In genomic region chrX:100565696-100566095, GRCm38 (mm10) we compare ENCODE assay signal across 31 mouse cellular contexts. TPM values are rescaled to one million over a fixed set of nuclear protein-coding genes. Genes with fewer than 3 reads are reported as not detected.
A peak's percentile ranks its signal among the peaks of the same experiment; 100 is the strongest.
DNase-seq lines count a peak whose midpoint lies in the region; ATAC-seq and TF ChIP-seq lines count a peak whose summit lies in the region.
"Had no signal": no experiment of that assay in that cellular context is flagged by ENCODE, and none has a peak within 500 bp of the region (broad histone marks: within the 10 kb centered on the region; RNA-seq: fewer than 3 reads in every experiment).

No protein-coding gene starts in this region.

- peak; percentile 1 to 3 for DNase-seq in left cerebral cortex, adult 18-20 months (ENCODE audit: low spot score in 2 of 2)
- no peak for DNase-seq in left cerebral cortex, adult 2 months (ENCODE audit: extremely low spot score in 1 of 2, low spot score in 2 of 2)
- DNase-seq in right cerebral cortex, adult 2 months (ENCODE audit: low spot score in 2 of 2) = peak; percentile 8 to 25
- DNase-seq in right cerebral cortex, postnatal 10 days (ENCODE audit: low spot score in 2 of 2) = no peak
- peak; percentile 21 for DNase-seq in telencephalon, adult 2 months (ENCODE audit: low read depth, low spot score)
- DNase-seq: adrenal gland, adult 2 months; adrenal gland, postnatal 14 days; cerebellum, adult 11-12 months; cerebellum, adult 8-10 months; cerebellum, postnatal 10 days; cerebellum, postnatal 36 days; embryo, embryonic 11 days; gastrocnemius, postnatal 10 days; gastrocnemius, postnatal 36 days; heart, adult 2 months had no signal

- ATAC-seq in megakaryocyte, adult 5-6 weeks (ENCODE audit: poor library complexity, severe bottlenecking) = no peak
- ATAC-seq: CD4-positive, CD25-positive, alpha-beta regulatory T cell, adult 4 months; forebrain, embryonic 15.5 days had no signal

- no peak overlapping the region for H3K4me3 ChIP-seq in left cerebral cortex, adult 2 months
- H3K4me3 ChIP-seq: embryonic facial prominence, embryonic 10.5 days; embryonic facial prominence, embryonic 13.5 days; erythroblast, embryonic 14.5 days; forebrain, embryonic 12.5 days; forebrain, embryonic 15.5 days; heart, adult 2 months; heart, embryonic 10.5 days; hindbrain, embryonic 12.5 days; hindbrain, embryonic 15.5 days had no signal

- intact Hi-C loops in left cerebral cortex, adult 2 months (cut with DNase I) = no loop called here

- H3K27ac ChIP-seq in left cerebral cortex, adult 2 months = no peak overlapping the region
- H3K27ac ChIP-seq: embryonic facial prominence, embryonic 10.5 days; embryonic facial prominence, embryonic 13.5 days; forebrain, embryonic 12.5 days; forebrain, embryonic 15.5 days; heart, adult 2 months; heart, embryonic 10.5 days; hindbrain, embryonic 12.5 days; hindbrain, embryonic 15.5 days had no signal

- no peak for TF ChIP-seq CTCF in left cerebral cortex, adult 2 months (IDR thresholded peaks at IDR 0.05)

RNA-seq across cellular contexts. Expression of gene Awat1, which starts 6.4 kb away (rescaled TPM):
- total RNA-seq in left cerebral cortex, adult 18-20 months (2021) = not detected
- total RNA-seq in left cerebral cortex, adult 2 months (2021) = not detected
- 0.46 TPM in 1 of 2 replicates, not detected in the other for total RNA-seq in megakaryocyte, adult 5-6 weeks (2015)
- not detected in 2 replicates for total RNA-seq in megakaryocyte, adult 5-6 weeks (2017)
- total RNA-seq: adrenal gland, adult 2 months; adrenal gland, postnatal 14 days; adrenal gland, postnatal 4 days; gastrocnemius, adult 18-20 months; gastrocnemius, postnatal 10 days; gastrocnemius, postnatal 36 days; granulocyte monocyte progenitor cell, adult 5-6 weeks; heart, adult 2 months; heart, postnatal 25 days; hematopoietic stem cell, adult 5-6 weeks; MEL had no signal

RNA-seq across cellular contexts. Expression of gene P2ry4, which starts 29.0 kb away (rescaled TPM):
- not detected for total RNA-seq in left cerebral cortex, adult 18-20 months (2021)
- total RNA-seq in left cerebral cortex, adult 2 months (2021) = not detected
- total RNA-seq in megakaryocyte, adult 5-6 weeks (2015) = not detected in 2 replicates
- total RNA-seq in megakaryocyte, adult 5-6 weeks (2017) = not detected in 2 replicates
- total RNA-seq: gastrocnemius, postnatal 36 days; granulocyte monocyte progenitor cell, adult 5-6 weeks; heart, adult 2 months; heart, postnatal 25 days; hematopoietic stem cell, adult 5-6 weeks; MEL had no signal

RNA-seq across cellular contexts. Expression of gene Arr3, which starts 39.6 kb away (rescaled TPM):
- 1 to 10 TPM; 1.4 to 1.5 TPM for total RNA-seq in left cerebral cortex, adult 18-20 months (2021)
- 1 to 10 TPM in 1 of 2 experiments, under 1 TPM in 1; 0.75 to 3.1 TPM for total RNA-seq in left cerebral cortex, adult 2 months (2021)
- total RNA-seq in megakaryocyte, adult 5-6 weeks (2015) = not detected in 2 replicates
- not detected in 2 replicates for total RNA-seq in megakaryocyte, adult 5-6 weeks (2017)
- total RNA-seq: adrenal gland, adult 2 months; adrenal gland, postnatal 14 days; adrenal gland, postnatal 4 days; gastrocnemius, adult 18-20 months; gastrocnemius, postnatal 10 days; gastrocnemius, postnatal 36 days; granulocyte monocyte progenitor cell, adult 5-6 weeks; heart, adult 2 months; heart, postnatal 25 days; hematopoietic stem cell, adult 5-6 weeks; MEL had no signal

RNA-seq across cellular contexts. Expression of gene Dgat2l6, which starts 41.1 kb away (rescaled TPM):
- under 1 TPM; 0.49 to 0.74 TPM for total RNA-seq in left cerebral cortex, adult 18-20 months (2021)
- 1 to 10 TPM in 1 of 2 experiments, under 1 TPM in 1; 0.35 to 1.1 TPM for total RNA-seq in left cerebral cortex, adult 2 months (2021)
- not detected in 2 replicates for total RNA-seq in megakaryocyte, adult 5-6 weeks (2015)
- total RNA-seq in megakaryocyte, adult 5-6 weeks (2017) = not detected in 2 replicates
- total RNA-seq: adrenal gland, adult 2 months; adrenal gland, postnatal 14 days; adrenal gland, postnatal 4 days; granulocyte monocyte progenitor cell, adult 5-6 weeks; heart, adult 2 months; heart, postnatal 25 days; hematopoietic stem cell, adult 5-6 weeks; MEL had no signal

RNA-seq across cellular contexts. Expression of gene Kif4, which starts 59.8 kb away (rescaled TPM):
- total RNA-seq in left cerebral cortex, adult 18-20 months (2021) = 1 to 10 TPM in 1 of 2 experiments, under 1 TPM in 1; 0.89 to 1.0 TPM
- 1 to 10 TPM in 1 of 2 experiments, under 1 TPM in 1; 0.91 to 1.1 TPM for total RNA-seq in left cerebral cortex, adult 2 months (2021)
- 32.2 and 40.1 TPM in 2 replicates for total RNA-seq in megakaryocyte, adult 5-6 weeks (2015)
- total RNA-seq in megakaryocyte, adult 5-6 weeks (2017) = 52.0 and 53.5 TPM in 2 replicates

Comparison
In these comparisons a context has a peak if more than half of its experiments do, and no peak if none do; other contexts are left out.
1. DNase-seq: peak in left cerebral cortex, adult 18-20 months (2 of 2), right cerebral cortex, adult 2 months (2 of 2) and telencephalon, adult 2 months (single experiment); none in left cerebral cortex, adult 2 months (0 of 2) and right cerebral cortex, postnatal 10 days (0 of 2).